Mouse (Mus musculus) G1E (cell line): ENCODE measurements around the gene Dpm2. TPM values are rescaled to one million over a fixed set of nuclear protein-coding genes. Genes with fewer than 3 reads are reported as not detected.

Experiments used
- ATAC-seq: 2 replicates; pipeline ENCODE4 v1.8.0; 2016; ENCODE audit warnings: mild to moderate bottlenecking; ENCODE audit not compliant: insufficient number of reproducible peaks, poor library complexity, low FRiP score, severe bottlenecking; ENCODE audit errors: extremely low read depth
- DNase-seq: peaks from one replicate; pipeline ENCODE4 v3.0.0; 2012; ENCODE audit warnings: low spot score
- H3K27me3 ChIP-seq: 2 replicates; pipeline ENCODE4 v1.6.1; 2012; ENCODE audit warnings: mild to moderate bottlenecking, low read length, inconsistent platforms; ENCODE audit not compliant: insufficient read depth
- H3K36me3 ChIP-seq: replicated peaks from 2 replicates; pipeline ENCODE3; 2012; ENCODE audit warnings: mild to moderate bottlenecking, inconsistent platforms
- H3K4me1 ChIP-seq: 2 replicates; pipeline ENCODE4 v1.6.1; 2012; ENCODE audit warnings: low read depth, low read length, inconsistent platforms, mixed read lengths; ENCODE audit not compliant: insufficient read depth
- H3K4me3 ChIP-seq: 2 replicates; pipeline ENCODE4 v1.5.1; 2012; ENCODE audit warnings: low read depth, mild to moderate bottlenecking, inconsistent platforms, low read length, moderate library complexity, mixed read lengths
- H3K9me3 ChIP-seq: replicated peaks from 2 replicates; pipeline ENCODE4 v1.6.1; 2012; ENCODE audit warnings: inconsistent platforms
- GATA1 ChIP-seq: IDR thresholded peaks from 2 replicates; pipeline ENCODE4 v1.6.1; 2012; ENCODE audit warnings: borderline replicate concordance, low read length, inconsistent platforms, mixed read lengths
- GATA2 ChIP-seq: IDR thresholded peaks from 2 replicates; pipeline ENCODE4 v1.6.1; 2012; ENCODE audit warnings: low read depth, low read length, inconsistent platforms, borderline replicate concordance
- TAL1 ChIP-seq: conservative IDR thresholded peaks from 2 replicates; pipeline ENCODE4 v1.6.1; 2012; ENCODE audit warnings: low read depth, low read length, inconsistent platforms, mixed read lengths
- polyA plus RNA-seq: library from polyadenylated mRNA; stranded (reverse); fragments of >175 nt; gene quantifications from 2 replicates; pipeline ENCODE4 v1.2.3, GENCODE M21; 2012
- total RNA-seq, 2 experiments: library from RNA; stranded (forward) in 1 of 2; stranded (reverse) in 1 of 2; fragments of 200-1000 nt in 1 of 2; fragments of >200 nt in 1 of 2; fragmentation: Nextera tagmentation in 1 of 2; gene quantifications; 2 replicates each; pipeline ENCODE4 v1.2.3; 2014 to 2017

Dpm2 gene
- total and polyA plus RNA-seq, 3 experiments: 9.4 to 74.6 (median 59.3) TPM

DNA sequence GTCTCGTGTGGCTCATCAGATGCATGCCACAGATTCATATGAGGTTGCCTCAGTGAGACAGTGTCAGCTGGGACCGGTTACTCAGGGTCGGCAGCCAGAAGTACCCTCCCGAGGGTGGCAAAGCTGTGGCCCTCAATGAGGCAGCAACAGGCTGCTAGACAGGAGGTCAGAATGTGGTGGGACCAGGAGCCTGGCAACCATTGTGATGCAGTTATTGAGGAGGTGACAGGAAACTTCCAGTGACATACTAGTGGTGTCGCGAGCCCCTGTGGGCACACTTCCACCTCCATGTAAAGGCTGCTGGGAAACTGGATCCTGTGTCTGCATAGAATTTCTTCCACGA is 50.8 kb downstream of the Dpm2 start, which contains the start of gene Ak1:
Ak1 (plus strand) TSS at position 242 of the 343 bp plus-strand sequence.
- DNase-seq: no peak
- ATAC-seq: no peak
- no peak for TF ChIP-seq GATA1
- no peak for TF ChIP-seq TAL1
- TF ChIP-seq GATA2: no peak
- peaks cover 63% of the 10 kb centered on the region for H3K36me3 ChIP-seq
- no peak within 1 kb of the TSS for H3K4me3 ChIP-seq
- peaks cover 17% of the 10 kb centered on the region for H3K27me3 ChIP-seq
- peaks cover 32% of the 10 kb centered on the region for H3K4me1 ChIP-seq
- H3K9me3 ChIP-seq: peaks cover 3% of the 10 kb centered on the region

Other genes starting within 250 kb of the Dpm2 start
Only the 20 nearest of the 22 such genes appear.
- 61.4 and 63.6 TPM in 2 replicates for gene 1110008P14Rik, start 188.9 kb upstream of the Dpm2 start, total RNA-seq (2014; fragmentation: Nextera tagmentation)
- 26.5 and 33.0 TPM in 2 replicates for gene 1110008P14Rik, start 188.9 kb upstream of the Dpm2 start, total RNA-seq (2017)
- gene 1110008P14Rik, start 188.9 kb upstream of the Dpm2 start, polyA plus RNA-seq: 61.9 and 82.0 TPM in 2 replicates
- not detected in 2 replicates for gene Lcn2, start 182.6 kb upstream of the Dpm2 start, total RNA-seq (2014; fragmentation: Nextera tagmentation)
- not detected in 2 replicates for gene Lcn2, start 182.6 kb upstream of the Dpm2 start, total RNA-seq (2017)
- gene Lcn2, start 182.6 kb upstream of the Dpm2 start, polyA plus RNA-seq: 0.05 TPM in 1 of 2 replicates, not detected in the other
- 13.8 and 21.5 TPM in 2 replicates for gene Ptges2, start 175.0 kb upstream of the Dpm2 start, total RNA-seq (2014; fragmentation: Nextera tagmentation)
- 11.5 and 12.4 TPM in 2 replicates for gene Ptges2, start 175.0 kb upstream of the Dpm2 start, total RNA-seq (2017)
- gene Ptges2, start 175.0 kb upstream of the Dpm2 start, polyA plus RNA-seq: 6.8 and 7.0 TPM in 2 replicates
- 3.9 and 4.2 TPM in 2 replicates for gene Naif1, start 120.4 kb upstream of the Dpm2 start, total RNA-seq (2014; fragmentation: Nextera tagmentation)
- gene Naif1, start 120.4 kb upstream of the Dpm2 start, total RNA-seq (2017): 3.8 and 4.0 TPM in 2 replicates
- gene Naif1, start 120.4 kb upstream of the Dpm2 start, polyA plus RNA-seq: 6.9 and 8.1 TPM in 2 replicates
- gene Slc25a25, start 119.4 kb upstream of the Dpm2 start, total RNA-seq (2014; fragmentation: Nextera tagmentation): 5.1 and 25.4 TPM in 2 replicates
- gene Slc25a25, start 119.4 kb upstream of the Dpm2 start, total RNA-seq (2017): 6.8 and 8.0 TPM in 2 replicates
- 6.5 and 6.9 TPM in 2 replicates for gene Slc25a25, start 119.4 kb upstream of the Dpm2 start, polyA plus RNA-seq
- gene Fam102a, start 35.5 kb upstream of the Dpm2 start, total RNA-seq (2014; fragmentation: Nextera tagmentation): 33.6 and 35.0 TPM in 2 replicates
- 28.7 and 30.1 TPM in 2 replicates for gene Fam102a, start 35.5 kb upstream of the Dpm2 start, total RNA-seq (2017)
- gene Fam102a, start 35.5 kb upstream of the Dpm2 start, polyA plus RNA-seq: 28.9 and 32.7 TPM in 2 replicates
- 1.0 TPM in 1 of 2 replicates, not detected in the other for gene Pip5kl1, start 3.9 kb downstream of the Dpm2 start, total RNA-seq (2014; fragmentation: Nextera tagmentation)
- 0.71 and 1.0 TPM in 2 replicates for gene Pip5kl1, start 3.9 kb downstream of the Dpm2 start, total RNA-seq (2017)
- gene Pip5kl1, start 3.9 kb downstream of the Dpm2 start, polyA plus RNA-seq: 0.11 and 0.13 TPM in 2 replicates
- gene 9430097D07Rik, start 4.8 kb downstream of the Dpm2 start, total RNA-seq (2014; fragmentation: Nextera tagmentation): not detected in 2 replicates
- 0.11 TPM in 1 of 2 replicates, not detected in the other for gene 9430097D07Rik, start 4.8 kb downstream of the Dpm2 start, total RNA-seq (2017)
- gene 9430097D07Rik, start 4.8 kb downstream of the Dpm2 start, polyA plus RNA-seq: not detected in 2 replicates
- 15.4 and 25.2 TPM in 2 replicates for gene St6galnac4, start 16.2 kb downstream of the Dpm2 start, total RNA-seq (2014; fragmentation: Nextera tagmentation)
- 6.7 and 8.1 TPM in 2 replicates for gene St6galnac4, start 16.2 kb downstream of the Dpm2 start, total RNA-seq (2017)
- gene St6galnac4, start 16.2 kb downstream of the Dpm2 start, polyA plus RNA-seq: 20.8 and 24.4 TPM in 2 replicates
- 18.3 and 20.2 TPM in 2 replicates for gene St6galnac6, start 28.9 kb downstream of the Dpm2 start, total RNA-seq (2014; fragmentation: Nextera tagmentation)
- gene St6galnac6, start 28.9 kb downstream of the Dpm2 start, total RNA-seq (2017): 16.8 and 19.8 TPM in 2 replicates
- 36.6 and 39.2 TPM in 2 replicates for gene St6galnac6, start 28.9 kb downstream of the Dpm2 start, polyA plus RNA-seq
- not detected in 2 replicates for gene Ak1, start 50.9 kb downstream of the Dpm2 start, total RNA-seq (2014; fragmentation: Nextera tagmentation)
- 0.44 and 0.58 TPM in 2 replicates for gene Ak1, start 50.9 kb downstream of the Dpm2 start, total RNA-seq (2017)
- gene Ak1, start 50.9 kb downstream of the Dpm2 start, polyA plus RNA-seq: 0.42 and 0.56 TPM in 2 replicates
- 4.4 and 6.4 TPM in 2 replicates for gene Eng, start 75.7 kb downstream of the Dpm2 start, total RNA-seq (2014; fragmentation: Nextera tagmentation)
- 0.76 and 0.93 TPM in 2 replicates for gene Eng, start 75.7 kb downstream of the Dpm2 start, total RNA-seq (2017)
- gene Eng, start 75.7 kb downstream of the Dpm2 start, polyA plus RNA-seq: 5.3 and 6.3 TPM in 2 replicates
- 14.7 and 22.9 TPM in 2 replicates for gene Fpgs, start 133.3 kb downstream of the Dpm2 start, total RNA-seq (2014; fragmentation: Nextera tagmentation)
- 12.8 and 13.6 TPM in 2 replicates for gene Fpgs, start 133.3 kb downstream of the Dpm2 start, total RNA-seq (2017)
- gene Fpgs, start 133.3 kb downstream of the Dpm2 start, polyA plus RNA-seq: 81.4 and 145 TPM in 2 replicates
- gene Cdk9, start 142.2 kb downstream of the Dpm2 start, total RNA-seq (2014; fragmentation: Nextera tagmentation): 68.7 and 71.2 TPM in 2 replicates
- 31.7 and 32.5 TPM in 2 replicates for gene Cdk9, start 142.2 kb downstream of the Dpm2 start, total RNA-seq (2017)
- 105 and 129 TPM in 2 replicates for gene Cdk9, start 142.2 kb downstream of the Dpm2 start, polyA plus RNA-seq
- gene Sh2d3c, start 150.2 kb downstream of the Dpm2 start, total RNA-seq (2014; fragmentation: Nextera tagmentation): not detected in 2 replicates
- gene Sh2d3c, start 150.2 kb downstream of the Dpm2 start, total RNA-seq (2017): 0.06 and 0.98 TPM in 2 replicates
- 0.35 and 0.39 TPM in 2 replicates for gene Sh2d3c, start 150.2 kb downstream of the Dpm2 start, polyA plus RNA-seq
- not detected in 2 replicates for gene 6330409D20Rik, start 170.2 kb downstream of the Dpm2 start, total RNA-seq (2014; fragmentation: Nextera tagmentation)
- 0.17 TPM in 1 of 2 replicates, not detected in the other for gene 6330409D20Rik, start 170.2 kb downstream of the Dpm2 start, total RNA-seq (2017)
- not detected in 2 replicates for gene 6330409D20Rik, start 170.2 kb downstream of the Dpm2 start, polyA plus RNA-seq
- 9.0 and 9.7 TPM in 2 replicates for gene Tor2a, start 186.4 kb downstream of the Dpm2 start, total RNA-seq (2014; fragmentation: Nextera tagmentation)
- 14.0 and 17.7 TPM in 2 replicates for gene Tor2a, start 186.4 kb downstream of the Dpm2 start, total RNA-seq (2017)
- gene Tor2a, start 186.4 kb downstream of the Dpm2 start, polyA plus RNA-seq: 28.2 and 30.1 TPM in 2 replicates
- gene Ttc16, start 204.8 kb downstream of the Dpm2 start, total RNA-seq (2014; fragmentation: Nextera tagmentation): 0.53 TPM in 1 of 2 replicates, not detected in the other
- gene Ttc16, start 204.8 kb downstream of the Dpm2 start, total RNA-seq (2017): 0.17 and 0.38 TPM in 2 replicates
- gene Ttc16, start 204.8 kb downstream of the Dpm2 start, polyA plus RNA-seq: 0.02 and 0.15 TPM in 2 replicates
- 3.4 and 4.0 TPM in 2 replicates for gene Ptrh1, start 204.9 kb downstream of the Dpm2 start, total RNA-seq (2014; fragmentation: Nextera tagmentation)
- 4.8 and 5.0 TPM in 2 replicates for gene Ptrh1, start 204.9 kb downstream of the Dpm2 start, total RNA-seq (2017)
- gene Ptrh1, start 204.9 kb downstream of the Dpm2 start, polyA plus RNA-seq: 4.3 and 5.3 TPM in 2 replicates
- not detected in 2 replicates for gene Cfap157, start 213.6 kb downstream of the Dpm2 start, total RNA-seq (2014; fragmentation: Nextera tagmentation)
- 0.11 and 1.6 TPM in 2 replicates for gene Cfap157, start 213.6 kb downstream of the Dpm2 start, total RNA-seq (2017)
- gene Cfap157, start 213.6 kb downstream of the Dpm2 start, polyA plus RNA-seq: not detected in 2 replicates